Mouse (Mus musculus) embryonic facial prominence, embryonic 11.5 days (tissue): ENCODE measurements around the gene Tsfm. TPM values are rescaled to one million over a fixed set of nuclear protein-coding genes. Genes with fewer than 3 reads are reported as not detected.

Source experiments
- ATAC-seq: fragments of 200-750 bp; cut with Nextera tagmentation; replicated peaks from 2 replicates; pipeline ENCODE4 v1.8.0; 2017; ENCODE audit warnings: low read depth; ENCODE audit not compliant: insufficient number of reproducible peaks, low FRiP score, low TSS enrichment
- DNase-seq: peaks from one replicate; pipeline ENCODE4 v3.0.0-alpha.2; 2015; ENCODE audit warnings: low spot score
- H3K27ac ChIP-seq: fragments of 300-500 bp; sonication (generic); replicated peaks from 2 replicates; pipeline ENCODE4 v1.5.1; 2014; ENCODE audit warnings: mild to moderate bottlenecking, low read depth, low read length, control low read depth
- H3K27me3 ChIP-seq: fragments of 300-500 bp; sonication (generic); 2 replicates; pipeline ENCODE4 v1.6.1; 2014; ENCODE audit warnings: mild to moderate bottlenecking, low read length, moderate library complexity, mixed read lengths; ENCODE audit not compliant: control insufficient read depth, insufficient read depth
- H3K36me3 ChIP-seq: fragments of 300-500 bp; sonication (generic); replicated peaks from 2 replicates; pipeline ENCODE4 v1.6.1; 2014; ENCODE audit warnings: low read depth, mild to moderate bottlenecking, low read length, moderate library complexity, mixed read lengths; ENCODE audit not compliant: control insufficient read depth, insufficient read depth
- H3K4me1 ChIP-seq: fragments of 300-500 bp; sonication (generic); 2 replicates; pipeline ENCODE4 v1.6.1; 2014; ENCODE audit warnings: low read length, mixed read lengths; ENCODE audit not compliant: control insufficient read depth, insufficient read depth
- H3K4me2 ChIP-seq: fragments of 300-500 bp; sonication (generic); 2 replicates; pipeline ENCODE4 v1.6.1; 2014; ENCODE audit warnings: low read depth, mild to moderate bottlenecking, control low read depth, low read length, moderate library complexity
- H3K4me3 ChIP-seq: fragments of 300-500 bp; sonication (generic); 2 replicates; pipeline ENCODE4 v1.5.1; 2014; ENCODE audit warnings: low read depth, low read length, control low read depth
- H3K9ac ChIP-seq: fragments of 300-500 bp; sonication (generic); replicated peaks from 2 replicates; pipeline ENCODE4 v1.6.1; 2014; ENCODE audit warnings: mild to moderate bottlenecking, control low read depth, low read length
- H3K9me3 ChIP-seq: fragments of 300-500 bp; sonication (generic); replicated peaks from 2 replicates; pipeline ENCODE4 v1.6.1; 2016; ENCODE audit warnings: mild to moderate bottlenecking, low read length, inconsistent platforms, mixed read lengths; ENCODE audit not compliant: control insufficient read depth
- WGBS: fragments of 180-500 bp; shearing (Covaris S2); extraction: QIAGEN DNeasy Blood & Tissue Kit; methylation state at CpG from one replicate; pipeline ENCODE4 v1.1.7; 2014; 5-methylcytosine and 5-hydroxymethylcytosine counted together
- polyA plus RNA-seq: library from polyadenylated mRNA; unstranded; fragments of >200 nt; fragmentation: Nextera tagmentation; extraction: Ambion mirVana; gene quantifications from 2 replicates; pipeline ENCODE4 v1.2.1, GENCODE M21; 2014

Gene Tsfm
- polyA plus RNA-seq, 1 experiment from 2014 or later = 88.5 TPM

DNA sequence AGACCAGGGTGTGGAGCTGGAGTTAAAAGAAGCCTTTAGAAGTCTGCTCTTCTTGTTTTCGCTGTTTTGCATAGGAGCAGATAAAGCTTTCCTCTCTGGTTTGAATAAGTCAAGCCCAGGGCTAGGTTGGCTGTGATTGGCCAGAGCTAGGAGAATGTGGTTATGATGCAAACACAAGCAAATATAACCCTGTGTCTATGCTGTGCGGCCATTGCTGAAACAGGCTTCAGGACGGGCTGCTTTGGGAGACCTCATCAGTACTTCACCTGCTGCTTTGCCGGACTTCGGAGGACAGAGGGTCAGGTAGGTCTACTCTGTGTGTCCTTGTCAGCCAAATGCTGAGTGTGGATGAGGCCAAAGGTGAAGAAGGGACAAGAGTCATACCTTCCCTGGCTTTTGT is 30.1 kb downstream of the Tsfm start, which contains the start of gene Avil:
Avil (plus strand) TSS at position 181 of the 400 bp plus-strand sequence.
- Histone ChIP-seq H3K4me3 (no peak within 1 kb of the TSS), H3K27me3 (no peaks in the 10 kb centered on the region), H3K4me2 (no peak within 1 kb of the TSS), H3K36me3 (peaks cover 9% of the 10 kb centered on the region), H3K9me3 (no peaks in the 10 kb centered on the region), H3K9ac (no peak within 1 kb of the TSS), H3K27ac (no peak within 1 kb of the TSS), H3K4me1 (no peaks in the 10 kb centered on the region)
- ATAC-seq = no peak
- 88% methylated on average over 5 of the region's 5 CpGs for WGBS
- DNase-seq = no peak

DNA sequence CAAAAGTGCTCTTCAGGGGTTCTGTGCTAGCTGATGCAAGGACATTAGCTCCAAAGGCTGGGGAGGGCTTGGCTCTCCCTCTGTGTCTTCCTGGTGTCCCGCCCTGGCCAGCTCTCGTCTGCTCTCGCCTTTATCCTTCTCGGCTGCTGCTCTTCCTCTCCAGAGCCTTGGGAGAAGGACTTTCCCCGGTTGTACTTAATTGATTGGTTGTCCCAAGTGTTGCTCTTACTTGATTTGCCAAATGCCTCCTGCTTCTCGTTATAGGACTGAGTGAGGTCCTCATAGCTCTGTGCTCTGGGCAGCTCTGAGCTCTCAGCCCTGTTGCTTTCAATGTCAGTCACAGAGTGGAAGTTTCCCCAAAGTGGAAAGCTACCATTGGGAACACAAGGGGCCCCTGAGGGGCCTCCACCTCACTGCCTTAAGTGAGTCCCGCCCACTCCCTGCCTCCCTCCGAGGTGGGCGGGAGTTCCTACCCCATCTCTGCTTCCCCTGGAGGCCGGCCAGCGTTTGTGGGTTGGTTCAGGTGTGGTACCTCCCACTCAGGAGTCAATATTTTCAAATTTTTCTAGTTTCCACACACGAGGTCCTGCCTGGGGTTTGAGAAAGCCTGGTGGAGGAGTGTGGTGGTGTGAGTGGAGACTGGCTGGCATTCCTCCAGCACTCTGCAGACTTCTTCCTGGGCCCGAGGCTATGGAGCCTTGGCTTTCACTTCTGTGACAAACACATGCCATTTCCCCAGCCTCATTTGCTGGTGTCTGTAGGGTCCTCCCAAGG is 33.1 kb downstream of the Tsfm start:
- DNase-seq (no peak), ATAC-seq (no peak)
- Histone ChIP-seq H3K27ac (no peak overlapping the region), H3K9me3 (no peaks in the 10 kb centered on the region), H3K27me3 (no peaks in the 10 kb centered on the region), H3K36me3 (peaks cover 20% of the 10 kb centered on the region), H3K9ac (no peak overlapping the region), H3K4me2 (no peak overlapping the region), H3K4me1 (no peaks in the 10 kb centered on the region), H3K4me3 (no peak overlapping the region)
- 80% methylated on average over 13 of the region's 13 CpGs for WGBS

DNA sequence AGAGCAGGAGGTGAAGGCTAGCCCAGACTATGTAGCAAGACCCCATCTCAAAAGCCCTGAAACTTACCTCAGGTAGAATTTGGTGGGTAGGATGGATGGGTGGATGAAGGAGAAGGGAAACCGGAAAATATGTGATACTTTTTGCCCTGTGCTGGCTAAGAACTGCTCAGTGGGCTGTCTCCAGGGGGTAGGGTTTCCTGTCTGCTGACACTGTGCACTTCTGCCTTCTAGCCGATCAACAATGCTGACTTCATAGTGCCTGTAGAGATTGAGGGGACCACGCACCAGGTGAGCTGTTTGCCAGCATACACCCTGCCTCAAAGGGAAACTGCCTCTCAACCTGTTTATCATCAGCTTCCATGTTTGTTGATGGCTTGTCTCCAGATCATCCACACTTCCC is 37.0 kb downstream of the Tsfm start:
- H3K9me3 ChIP-seq = no peaks in the 10 kb centered on the region
- ATAC-seq = no peak
- DNase-seq = no peak
- WGBS = 81% methylated on average over 3 of the region's 3 CpGs
- H3K27ac ChIP-seq = no peak overlapping the region
- H3K4me2 ChIP-seq = no peak overlapping the region
- H3K9ac ChIP-seq = no peak overlapping the region
- peaks cover 20% of the 10 kb centered on the region for H3K36me3 ChIP-seq
- H3K4me1 ChIP-seq = no peaks in the 10 kb centered on the region
- no peak overlapping the region for H3K4me3 ChIP-seq
- H3K27me3 ChIP-seq = no peaks in the 10 kb centered on the region

DNA sequence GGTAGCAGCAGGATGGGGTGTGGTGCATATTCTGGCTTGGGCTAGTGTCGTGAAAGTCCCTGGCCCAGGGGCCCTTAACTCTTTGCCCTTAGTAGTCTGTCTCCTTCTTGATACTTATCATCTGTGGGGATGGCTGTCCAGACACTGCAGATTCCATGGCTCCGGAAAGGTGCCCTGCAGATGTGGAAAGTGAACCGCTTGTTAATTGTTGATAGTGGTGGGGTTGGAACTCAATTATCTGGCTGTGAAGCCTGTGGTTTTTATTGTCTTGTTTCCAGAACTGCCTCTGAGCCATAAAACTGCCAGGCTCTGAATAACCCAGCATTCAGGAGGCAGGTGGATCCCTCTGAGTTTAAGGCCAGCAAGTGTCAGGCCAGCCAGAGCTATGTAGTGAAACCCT is 39.0 kb downstream of the Tsfm start:
- no peaks in the 10 kb centered on the region for H3K9me3 ChIP-seq
- H3K4me2 ChIP-seq = no peak overlapping the region
- no peak overlapping the region for H3K9ac ChIP-seq
- 71% methylated on average over 3 of the region's 3 CpGs for WGBS
- H3K4me1 ChIP-seq = peaks cover 4% of the 10 kb centered on the region; the same call in 1 of the 2 replicates
- H3K36me3 ChIP-seq = peaks cover 12% of the 10 kb centered on the region
- no peak for DNase-seq
- no peak overlapping the region for H3K27ac ChIP-seq
- no peak for ATAC-seq
- H3K4me3 ChIP-seq = no peak overlapping the region
- no peaks in the 10 kb centered on the region for H3K27me3 ChIP-seq

DNA sequence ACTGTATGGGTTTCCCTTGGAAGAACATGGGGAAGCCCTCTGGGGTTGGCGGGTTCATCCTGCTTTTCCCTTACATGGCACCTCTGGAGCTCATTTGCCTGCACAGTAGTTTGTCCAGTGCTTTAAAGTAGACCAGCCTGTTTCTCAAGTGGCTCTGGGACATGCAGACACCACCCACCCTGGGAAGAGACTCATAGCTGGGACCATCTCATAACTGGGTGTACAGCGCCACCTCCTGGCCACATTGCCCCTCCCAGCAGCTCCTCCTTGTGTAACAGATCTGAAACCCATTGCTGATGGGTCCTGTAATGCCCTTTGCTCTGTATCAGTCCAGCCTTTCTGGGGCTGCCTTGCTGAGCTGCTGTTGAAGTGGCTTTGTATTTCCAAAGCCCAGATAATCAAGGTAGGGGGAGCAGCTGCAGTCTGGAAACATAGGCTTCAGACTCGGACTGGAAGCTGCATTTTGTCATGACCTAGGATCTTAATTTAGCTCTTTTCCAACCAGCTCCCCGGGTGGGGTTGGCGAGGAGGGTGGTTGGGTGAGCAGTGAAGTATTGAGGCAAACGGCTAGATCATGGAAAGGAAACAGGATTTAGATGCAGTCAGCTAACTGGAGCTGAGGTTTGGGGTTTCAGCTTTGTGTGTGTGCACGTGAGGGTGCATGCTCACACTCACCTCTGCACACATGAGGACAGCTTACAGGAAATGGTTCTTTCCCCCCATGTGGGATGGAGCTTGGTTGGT is 40.2 kb downstream of the Tsfm start:
- WGBS = 64% methylated on average over 7 of the region's 7 CpGs
- H3K27ac ChIP-seq = no peak overlapping the region
- peaks cover 7% of the 10 kb centered on the region for H3K4me1 ChIP-seq
- H3K4me3 ChIP-seq = no peak overlapping the region
- H3K9me3 ChIP-seq = no peaks in the 10 kb centered on the region
- ATAC-seq (peak; percentile 66), DNase-seq (peak; percentile 89)
- H3K36me3 ChIP-seq = peaks cover 10% of the 10 kb centered on the region
- H3K27me3 ChIP-seq = no peaks in the 10 kb centered on the region
- H3K4me2 ChIP-seq = no peak overlapping the region
- H3K9ac ChIP-seq = no peak overlapping the region; the same call in 1 of the 2 replicates

DNA sequence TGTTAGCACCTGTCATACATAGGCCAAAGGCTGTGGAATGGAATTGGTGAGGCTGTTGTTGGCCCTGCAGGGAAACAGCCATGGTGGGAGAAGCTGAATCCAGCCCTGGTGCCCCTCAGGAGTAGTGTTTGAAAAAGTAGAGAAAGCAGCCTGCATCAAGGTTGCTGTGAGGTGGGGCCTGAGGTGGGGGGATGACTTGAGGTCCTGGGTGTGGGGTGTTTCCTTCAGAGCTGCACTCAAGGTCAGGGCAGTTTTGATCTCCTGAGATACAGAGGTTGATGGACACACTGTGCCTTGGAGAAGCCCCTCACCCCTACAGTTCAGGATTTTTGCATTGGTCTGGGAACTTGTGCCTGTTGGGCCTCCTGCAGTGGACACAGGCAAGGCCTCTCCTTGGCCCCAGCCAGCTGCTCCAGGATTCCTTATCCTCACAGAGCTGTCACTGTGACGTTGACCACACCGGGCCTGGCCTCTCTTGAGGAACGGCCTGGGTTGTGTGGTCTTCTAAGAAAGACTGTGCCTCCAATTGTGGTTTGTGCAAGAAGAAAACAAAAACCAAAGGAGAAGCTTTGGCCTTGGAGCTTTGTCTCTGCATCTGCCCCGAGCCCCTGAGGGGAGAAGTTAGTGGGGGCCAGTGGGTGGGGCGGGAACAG is 42.0 kb downstream of the Tsfm start:
- ATAC-seq = no peak
- Histone ChIP-seq H3K27ac (no peak overlapping the region), H3K9me3 (no peaks in the 10 kb centered on the region), H3K9ac (0 out of 2 replicates have a peak overlapping the region, but pooled peaks have one; percentile 6), H3K4me1 (peaks cover 12% of the 10 kb centered on the region), H3K36me3 (no peaks in the 10 kb centered on the region; the same call in 1 of the 2 replicates), H3K4me2 (no peak overlapping the region), H3K4me3 (no peak overlapping the region), H3K27me3 (no peaks in the 10 kb centered on the region)
- no peak for DNase-seq
- 71% methylated on average over 5 of the region's 5 CpGs for WGBS

DNA sequence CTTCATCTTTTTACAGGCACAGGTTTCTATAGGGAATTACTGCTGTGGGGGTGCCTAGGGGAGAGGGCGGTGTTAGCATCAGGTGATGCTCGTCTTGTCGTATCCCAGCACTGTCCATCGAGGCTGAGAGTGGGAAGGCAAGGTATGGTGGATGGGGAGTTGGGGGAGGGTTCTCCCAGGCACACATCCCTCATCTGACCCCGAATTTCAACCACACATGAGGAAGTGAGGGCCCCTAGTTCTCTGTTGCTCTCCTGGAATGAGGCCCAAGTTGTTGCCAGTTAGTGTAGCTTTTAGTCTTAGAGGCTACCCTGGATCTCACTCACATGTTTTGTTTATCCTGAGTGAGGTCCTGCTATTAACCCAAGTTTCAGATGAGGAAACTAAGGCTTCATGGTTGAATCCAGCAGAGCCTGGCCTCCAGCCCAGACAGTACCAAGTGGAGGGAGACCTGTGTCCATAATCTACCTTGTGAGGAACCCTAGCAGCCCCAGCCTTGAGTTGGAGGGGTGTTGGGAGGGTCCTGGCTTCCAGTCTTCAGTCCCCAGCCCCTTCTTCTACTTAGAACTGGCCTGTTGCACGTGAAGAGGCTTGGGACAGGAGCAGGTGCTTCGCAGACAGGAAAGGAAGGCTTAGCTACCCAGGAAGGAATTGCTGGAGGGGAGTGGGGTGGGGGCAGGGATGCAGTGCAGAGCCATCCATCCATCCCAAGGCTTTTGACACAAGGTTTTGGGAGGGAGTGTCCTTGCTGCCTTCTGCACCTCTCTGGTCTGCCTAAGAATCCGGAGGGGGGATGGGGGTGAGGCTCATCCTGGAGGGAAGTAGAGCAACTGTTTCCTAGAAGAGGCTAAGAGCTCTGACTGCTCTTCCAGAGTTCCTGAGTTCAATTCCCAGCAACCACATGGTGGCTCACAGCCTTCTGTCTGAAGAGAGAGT is 43.2 kb downstream of the Tsfm start:
- Histone ChIP-seq H3K27ac (no peak overlapping the region), H3K9me3 (no peaks in the 10 kb centered on the region), H3K36me3 (no peaks in the 10 kb centered on the region), H3K4me1 (peaks cover 14% of the 10 kb centered on the region), H3K27me3 (no peaks in the 10 kb centered on the region), H3K9ac (no peak overlapping the region; the same call in 1 of the 2 replicates), H3K4me3 (no peak overlapping the region), H3K4me2 (no peak overlapping the region)
- WGBS = 53% methylated on average over 8 of the region's 8 CpGs
- DNase-seq = no peak
- no peak for ATAC-seq
